2 mouse cellular contexts compared by ENCODE assay signal in genomic region chr7:138454498-138455225, GRCm38 (mm10). TPM values are rescaled to one million over a fixed set of nuclear protein-coding genes. Genes with fewer than 3 reads are reported as not detected.
"Had no signal": no experiment of that assay in that cellular context is flagged by ENCODE, and none has a peak within 500 bp of the region (broad histone marks: within the 10 kb centered on the region; RNA-seq: fewer than 3 reads in every experiment).

No protein-coding gene starts in this region.

RNA-seq across cellular contexts. Expression of gene Tcerg1l, which starts 57.1 kb away (rescaled TPM):
- polyA plus RNA-seq: inflammation-experienced regulatory T-cells, adult 6 months; liver, embryonic 15.5 days had no signal
